Mouse (Mus musculus): Measurements from ENCODE around the gene Gm17660.

Gene Gm17660

GRCm38 (mm10) chr5:104085366-104085765, 8.0 kb upstream of the Gm17660 start:
- no peak for DNase-seq (ENCODE audit: low spot score in 2 of 2)

- no peak for DNase-seq (ENCODE audit: low spot score in 2 of 2)
These were observed 3.3 kb upstream of the Gm17660 start for GRCm38 (mm10) chr5:104080736-104081135.

- DNase-seq (ENCODE audit: low spot score in 2 of 2): no peak
These were observed 1.0 kb downstream of the Gm17660 start for GRCm38 (mm10) chr5:104076361-104076760.

- peak in 1 of 2 experiments; percentile 43 for DNase-seq (ENCODE audit: low spot score in 2 of 2)
These were observed 3.0 kb downstream of the Gm17660 start for GRCm38 (mm10) chr5:104074388-104074787.

GRCm38 (mm10) chr5:104073602-104074001, 3.8 kb downstream of the Gm17660 start:
- no peak for DNase-seq (ENCODE audit: low spot score in 2 of 2)

- no peak for DNase-seq (ENCODE audit: low spot score in 2 of 2)
These were observed 5.0 kb downstream of the Gm17660 start for GRCm38 (mm10) chr5:104072272-104072886.

- no peak for DNase-seq (ENCODE audit: low spot score in 2 of 2)
These were observed 6.4 kb downstream of the Gm17660 start for GRCm38 (mm10) chr5:104071048-104071447.

GRCm38 (mm10) chr5:104068751-104069150, 8.7 kb downstream of the Gm17660 start:
- DNase-seq (ENCODE audit: low spot score in 2 of 2): no peak

GRCm38 (mm10) chr5:104062773-104063551, 14.4 kb downstream of the Gm17660 start:
- no peak for DNase-seq (ENCODE audit: low spot score in 2 of 2)

- DNase-seq (ENCODE audit: low spot score in 2 of 2): peak in 1 of 2 experiments; percentile 47
These were observed 15.3 kb downstream of the Gm17660 start for GRCm38 (mm10) chr5:104061936-104062772.

- no peak for DNase-seq (ENCODE audit: low spot score in 2 of 2)
These were observed 17.0 kb downstream of the Gm17660 start for GRCm38 (mm10) chr5:104060429-104060828.

- no peak for DNase-seq (ENCODE audit: low spot score in 2 of 2)
These were observed 17.8 kb downstream of the Gm17660 start for GRCm38 (mm10) chr5:104059628-104060027.

- no peak for DNase-seq (ENCODE audit: low spot score in 2 of 2)
These were observed 19.4 kb downstream of the Gm17660 start for GRCm38 (mm10) chr5:104058021-104058420.

GRCm38 (mm10) chr5:104056295-104056694, 21.1 kb downstream of the Gm17660 start:
- no peak for DNase-seq (ENCODE audit: low spot score in 2 of 2)

GRCm38 (mm10) chr5:104055816-104056215, 21.6 kb downstream of the Gm17660 start:
- DNase-seq (ENCODE audit: low spot score in 2 of 2): no peak

- no peak for DNase-seq (ENCODE audit: low spot score in 2 of 2)
These were observed 22.5 kb downstream of the Gm17660 start for GRCm38 (mm10) chr5:104054938-104055337.

GRCm38 (mm10) chr5:104052956-104053355, 24.5 kb downstream of the Gm17660 start:
- no peak for DNase-seq (ENCODE audit: low spot score in 2 of 2)

- DNase-seq (ENCODE audit: low spot score in 2 of 2): no peak
These were observed 29.3 kb downstream of the Gm17660 start for GRCm38 (mm10) chr5:104048139-104048538.

- DNase-seq (ENCODE audit: low spot score in 2 of 2): no peak
These were observed 30.0 kb downstream of the Gm17660 start for GRCm38 (mm10) chr5:104047200-104048105.

GRCm38 (mm10) chr5:104046256-104047199, 30.9 kb downstream of the Gm17660 start, which contains the start of gene Nudt9:
Gene Nudt9 (plus strand): TSS chr5:104046306.
- DNase-seq (ENCODE audit: low spot score in 2 of 2): peak; percentile 98
